20 mouse cellular contexts compared by ENCODE assay signal in genomic region chrX:53642604-53642979, GRCm38 (mm10). TPM values are rescaled to one million over a fixed set of nuclear protein-coding genes. Genes with fewer than 3 reads are reported as not detected.
DNase-seq lines count a peak whose midpoint lies in the region; ATAC-seq and TF ChIP-seq lines count a peak whose summit lies in the region.
"Not testable (repeated sequence)": the region's sequence is repeated elsewhere in the genome, so short reads cannot be mapped to it uniquely, and the experiment has no call there.
"Had no signal": no experiment of that assay in that cellular context is flagged by ENCODE, and none has a peak within 500 bp of the region (broad histone marks: within the 10 kb centered on the region; RNA-seq: fewer than 3 reads in every experiment).

No protein-coding gene starts in this region.

- DNase-seq in cerebellum, adult 2 months, result peak; percentile 11 to 29
- not testable (repeated sequence) for DNase-seq in forebrain, postnatal 0 days; kidney, adult 2 months; liver, embryonic 11.5 days (ENCODE audit: low spot score); midbrain, embryonic 14.5 days
- peak; percentile 5 to 7 for DNase-seq in heart, postnatal 10 days

- not testable (repeated sequence) for H3K9me3 ChIP-seq in embryonic facial prominence, embryonic 13.5 days; forebrain, postnatal 0 days (ENCODE audit: low read length); liver, embryonic 11.5 days (ENCODE audit: control insufficient read depth, low read length); midbrain, embryonic 14.5 days (ENCODE audit: control insufficient read depth, low read length)

- H3K36me3 ChIP-seq in embryonic facial prominence, embryonic 13.5 days; forebrain, postnatal 0 days (ENCODE audit: insufficient read depth); kidney, adult 2 months (ENCODE audit: control insufficient read depth, insufficient read depth, low read length); liver, embryonic 11.5 days (ENCODE audit: control insufficient read depth, insufficient read depth, low read length); midbrain, embryonic 14.5 days (ENCODE audit: control insufficient read depth, insufficient read depth, low read length): not testable (repeated sequence)

- H3K4me1 ChIP-seq in cerebellum, adult 2 months (ENCODE audit: control insufficient read depth, insufficient read depth, low read length); embryonic facial prominence, embryonic 13.5 days; forebrain, postnatal 0 days (ENCODE audit: insufficient read depth); kidney, adult 2 months (ENCODE audit: control insufficient read depth, insufficient read depth, low read length); liver, embryonic 11.5 days (replicated peaks; ENCODE audit: control insufficient read depth, insufficient read depth, low read length); midbrain, embryonic 14.5 days (ENCODE audit: control insufficient read depth, insufficient read depth, low read length); olfactory bulb, adult 2 months (ENCODE audit: control insufficient read depth, insufficient read depth, low read length): not testable (repeated sequence)

- intact Hi-C loops in heart, postnatal 10 days (cut with DNase I), result not testable (repeated sequence)

- 10% methylated on average over 3 of the region's 4 CpGs for WGBS in cerebellum, adult 2 months
- 33% methylated on average over 3 of the region's 4 CpGs for WGBS in embryonic facial prominence, embryonic 13.5 days
- 45% methylated on average over 3 of the region's 4 CpGs for WGBS in forebrain, postnatal 0 days
- 31% methylated on average over 3 of the region's 4 CpGs for WGBS in kidney, adult 2 months
- 76% methylated on average over 3 of the region's 4 CpGs for WGBS in liver, embryonic 11.5 days
- WGBS in midbrain, embryonic 14.5 days, result 56% methylated on average over 3 of the region's 4 CpGs
- 53% methylated on average over 4 of the region's 4 CpGs for WGBS in olfactory bulb, adult 2 months

- H3K27me3 ChIP-seq in cerebellum, adult 2 months (ENCODE audit: control insufficient read depth, insufficient read depth, low read length); embryonic facial prominence, embryonic 13.5 days; forebrain, postnatal 0 days (ENCODE audit: insufficient read depth, low read length); kidney, adult 2 months (replicated peaks; ENCODE audit: control insufficient read depth, insufficient read depth, low read length); liver, embryonic 11.5 days (replicated peaks; ENCODE audit: control insufficient read depth, insufficient read depth, low read length); midbrain, embryonic 14.5 days (ENCODE audit: control insufficient read depth, insufficient read depth, low read length): not testable (repeated sequence)

- not testable (repeated sequence) for H3K9ac ChIP-seq in embryonic facial prominence, embryonic 13.5 days; forebrain, postnatal 0 days; liver, embryonic 11.5 days (ENCODE audit: low read depth, low read length); midbrain, embryonic 14.5 days (replicated peaks; ENCODE audit: low read length)

- not testable (repeated sequence) for TF ChIP-seq CTCF in cerebellum, adult 2 months (IDR thresholded peaks at IDR 0.05; ENCODE audit: borderline replicate concordance, insufficient read depth, low read depth, low read length); forebrain, postnatal 0 days (IDR thresholded peaks at IDR 0.05; ENCODE audit: low read depth); kidney, adult 2 months (conservative IDR thresholded peaks at IDR 0.05; ENCODE audit: insufficient read depth, insufficient read length, low read depth, low read length); olfactory bulb, adult 2 months (IDR thresholded peaks at IDR 0.05; ENCODE audit: insufficient read depth, low read depth, low read length)

- TF ChIP-seq POLR2A in cerebellum, adult 2 months (IDR thresholded peaks at IDR 0.05; ENCODE audit: borderline replicate concordance, insufficient read depth, low read length); kidney, adult 2 months (IDR thresholded peaks at IDR 0.05; ENCODE audit: low read depth, low read length); olfactory bulb, adult 2 months (IDR thresholded peaks at IDR 0.05; ENCODE audit: insufficient read depth, low read depth, low read length): not testable (repeated sequence)

- peak overlapping the region; percentile 45 for H3K4me2 ChIP-seq in embryonic facial prominence, embryonic 13.5 days
- H3K4me2 ChIP-seq in forebrain, postnatal 0 days (ENCODE audit: low read depth), result peak overlapping the region; percentile 35; the same call in 1 of the 2 replicates
- H3K4me2 ChIP-seq in liver, embryonic 11.5 days, result not testable (repeated sequence)
- peak overlapping the region; percentile 48 for H3K4me2 ChIP-seq in midbrain, embryonic 14.5 days (ENCODE audit: low read length)

- H3K4me3 ChIP-seq in cerebellum, adult 2 months (replicated peaks; ENCODE audit: insufficient read depth, low read depth, low read length); forebrain, postnatal 0 days (ENCODE audit: low read depth, low read length); liver, embryonic 11.5 days (ENCODE audit: low read depth, low read length): not testable (repeated sequence)
- H3K4me3 ChIP-seq in embryonic facial prominence, embryonic 13.5 days, result peak overlapping the region; percentile 26
- peak overlapping the region; percentile 17; the same call in 1 of the 2 replicates for H3K4me3 ChIP-seq in kidney, adult 2 months (ENCODE audit: insufficient read depth, low read depth, low read length)
- H3K4me3 ChIP-seq in midbrain, embryonic 14.5 days (replicated peaks; ENCODE audit: low read depth, low read length), result peak overlapping the region; percentile 26
- peak overlapping the region; percentile 31 for H3K4me3 ChIP-seq in olfactory bulb, adult 2 months (ENCODE audit: insufficient read depth, low read depth, low read length)

- not testable (repeated sequence) for H3K27ac ChIP-seq in cerebellum, adult 2 months (ENCODE audit: insufficient read depth, low read length); embryonic facial prominence, embryonic 13.5 days; forebrain, postnatal 0 days (ENCODE audit: low read depth, low read length); kidney, adult 2 months (ENCODE audit: insufficient read depth, low read depth, low read length); liver, embryonic 11.5 days (ENCODE audit: low read depth, low read length); midbrain, embryonic 14.5 days (replicated peaks; ENCODE audit: low read depth, low read length); olfactory bulb, adult 2 months (ENCODE audit: insufficient read depth, low read depth, low read length)

- not testable (repeated sequence) for ATAC-seq in embryonic facial prominence, embryonic 13.5 days (ENCODE audit: insufficient number of reproducible peaks, insufficient read depth, low FRiP score, low TSS enrichment, low read depth); forebrain, postnatal 0 days
- peak; percentile 18; the same call in 1 of the 2 replicates for ATAC-seq in liver, embryonic 11.5 days (replicated peaks; ENCODE audit: low FRiP score)
- ATAC-seq in midbrain, embryonic 14.5 days (ENCODE audit: low FRiP score, low TSS enrichment), result peak; percentile 22; the same call in 1 of the 2 replicates

RNA-seq across cellular contexts. Expression of gene Rtl8a, which starts 0.9 kb away (rescaled TPM):
- 362 and 398 TPM in 2 replicates for polyA plus RNA-seq in cerebellum, adult 2 months (2012; rRNA removed)
- polyA plus RNA-seq in embryonic facial prominence, embryonic 13.5 days (2015; fragmentation: Nextera tagmentation; extraction: Ambion mirVana), result 67.9 and 68.0 TPM in 2 replicates
- total RNA-seq in forebrain, postnatal 0 days (2014; rRNA removed), result 124 and 168 TPM in 2 replicates
- polyA plus RNA-seq in forebrain, postnatal 0 days (2015; fragmentation: Nextera tagmentation; extraction: Ambion mirVana), result 238 and 241 TPM in 2 replicates
- total RNA-seq in heart, postnatal 10 days (2021), result 100 to 1,000 TPM; 223 to 237 TPM
- polyA plus RNA-seq in kidney, adult 2 months (2012; rRNA removed), result 114 and 120 TPM in 2 replicates
- polyA plus RNA-seq in liver, embryonic 11.5 days (2014; fragmentation: Nextera tagmentation; extraction: Ambion mirVana), result 16.4 and 21.2 TPM in 2 replicates
- 240 and 291 TPM in 2 replicates for polyA plus RNA-seq in midbrain, embryonic 14.5 days (2014; fragmentation: Nextera tagmentation; extraction: Ambion mirVana)
- polyA plus RNA-seq in olfactory bulb, adult 2 months (2012; ENCODE audit: insufficient read depth, insufficient read length, low replicate concordance, missing spikeins), result not detected in 2 replicates

RNA-seq across cellular contexts. Expression of gene Rtl8b, which starts 27.6 kb away (rescaled TPM):
- polyA plus RNA-seq in cerebellum, adult 2 months (2012; rRNA removed), result 379 and 406 TPM in 2 replicates
- polyA plus RNA-seq in embryonic facial prominence, embryonic 13.5 days (2015; fragmentation: Nextera tagmentation; extraction: Ambion mirVana), result 59.5 and 62.3 TPM in 2 replicates
- total RNA-seq in forebrain, postnatal 0 days (2014; rRNA removed), result 219 and 235 TPM in 2 replicates
- 204 and 212 TPM in 2 replicates for polyA plus RNA-seq in forebrain, postnatal 0 days (2015; fragmentation: Nextera tagmentation; extraction: Ambion mirVana)
- 100 to 1,000 TPM; 154 to 155 TPM for total RNA-seq in heart, postnatal 10 days (2021)
- 95.4 and 110 TPM in 2 replicates for polyA plus RNA-seq in kidney, adult 2 months (2012; rRNA removed)
- polyA plus RNA-seq in liver, embryonic 11.5 days (2014; fragmentation: Nextera tagmentation; extraction: Ambion mirVana), result 19.9 and 20.0 TPM in 2 replicates
- 173 and 230 TPM in 2 replicates for polyA plus RNA-seq in midbrain, embryonic 14.5 days (2014; fragmentation: Nextera tagmentation; extraction: Ambion mirVana)
- not detected in 2 replicates for polyA plus RNA-seq in olfactory bulb, adult 2 months (2012; ENCODE audit: insufficient read depth, insufficient read length, low replicate concordance, missing spikeins)

RNA-seq across cellular contexts. Expression of gene Gm14597, which starts 33.8 kb away (rescaled TPM):
- not detected in 2 replicates for polyA plus RNA-seq in cerebellum, adult 2 months (2012; rRNA removed)
- not detected in 2 replicates for polyA plus RNA-seq in embryonic facial prominence, embryonic 13.5 days (2015; fragmentation: Nextera tagmentation; extraction: Ambion mirVana)
- 0.62 and 0.71 TPM in 2 replicates for total RNA-seq in forebrain, postnatal 0 days (2014; rRNA removed)
- polyA plus RNA-seq in forebrain, postnatal 0 days (2015; fragmentation: Nextera tagmentation; extraction: Ambion mirVana), result 0.38 and 0.41 TPM in 2 replicates
- total RNA-seq in heart, postnatal 10 days (2021), result not detected
- polyA plus RNA-seq in kidney, adult 2 months (2012; rRNA removed), result not detected in 2 replicates
- polyA plus RNA-seq in liver, embryonic 11.5 days (2014; fragmentation: Nextera tagmentation; extraction: Ambion mirVana), result not detected in 2 replicates
- polyA plus RNA-seq in midbrain, embryonic 14.5 days (2014; fragmentation: Nextera tagmentation; extraction: Ambion mirVana), result 0.70 TPM in 1 of 2 replicates, not detected in the other
- polyA plus RNA-seq in olfactory bulb, adult 2 months (2012; ENCODE audit: insufficient read depth, insufficient read length, low replicate concordance, missing spikeins), result not detected in 2 replicates
- total RNA-seq: gastrocnemius, adult 8-10 months; heart, adult 2 months; hematopoietic stem cell, adult 5-6 weeks; layer of hippocampus, postnatal 36 days; left cerebral cortex, postnatal 36 days; monocyte, adult 5-6 weeks had no signal
- polyA plus RNA-seq: C2C12; forebrain, embryonic 11.5 days; heart, adult 2 months; large intestine, adult 2 months; liver, embryonic 15.5 days; spleen, adult 2 months; stomach, postnatal 0 days had no signal

RNA-seq across cellular contexts. Expression of gene Rtl8c, which starts 34.8 kb away (rescaled TPM):
- 296 and 324 TPM in 2 replicates for polyA plus RNA-seq in cerebellum, adult 2 months (2012; rRNA removed)
- polyA plus RNA-seq in embryonic facial prominence, embryonic 13.5 days (2015; fragmentation: Nextera tagmentation; extraction: Ambion mirVana), result 44.6 and 49.4 TPM in 2 replicates
- 81.2 and 86.1 TPM in 2 replicates for total RNA-seq in forebrain, postnatal 0 days (2014; rRNA removed)
- polyA plus RNA-seq in forebrain, postnatal 0 days (2015; fragmentation: Nextera tagmentation; extraction: Ambion mirVana), result 167 and 183 TPM in 2 replicates
- total RNA-seq in heart, postnatal 10 days (2021), result 10 to 100 TPM; 30.4 to 34.3 TPM
- polyA plus RNA-seq in kidney, adult 2 months (2012; rRNA removed), result 20.1 and 24.0 TPM in 2 replicates
- 5.7 and 6.8 TPM in 2 replicates for polyA plus RNA-seq in liver, embryonic 11.5 days (2014; fragmentation: Nextera tagmentation; extraction: Ambion mirVana)
- polyA plus RNA-seq in midbrain, embryonic 14.5 days (2014; fragmentation: Nextera tagmentation; extraction: Ambion mirVana), result 214 and 254 TPM in 2 replicates
- not detected in 2 replicates for polyA plus RNA-seq in olfactory bulb, adult 2 months (2012; ENCODE audit: insufficient read depth, insufficient read length, low replicate concordance, missing spikeins)
- total RNA-seq: monocyte, adult 5-6 weeks had no signal

Comparison
In these comparisons a context has a peak if more than half of its experiments do, and no peak if none do; other contexts are left out.
1. RNA of gene Rtl8a, which starts 0.9 kb away (polyA plus RNA-seq): 362 to 398 TPM in cerebellum, adult 2 months, 240 to 291 TPM in midbrain, embryonic 14.5 days, 238 to 241 TPM in forebrain, postnatal 0 days, 114 to 120 TPM in kidney, adult 2 months, 67.9 to 68.0 TPM in embryonic facial prominence, embryonic 13.5 days and 16.4 to 21.2 TPM in liver, embryonic 11.5 days; not detected in olfactory bulb, adult 2 months; every median in the first group is over 10 times any median in the second.
2. RNA of gene Rtl8b, which starts 27.6 kb away (polyA plus RNA-seq): 379 to 406 TPM in cerebellum, adult 2 months, 204 to 212 TPM in forebrain, postnatal 0 days, 173 to 230 TPM in midbrain, embryonic 14.5 days, 95.4 to 110 TPM in kidney, adult 2 months, 59.5 to 62.3 TPM in embryonic facial prominence, embryonic 13.5 days and 19.9 to 20.0 TPM in liver, embryonic 11.5 days; not detected in olfactory bulb, adult 2 months; every median in the first group is over 10 times any median in the second.